Mouse (Mus musculus) left cerebral cortex, adult 2 months (tissue): Measurements from ENCODE around the gene Tmem201. TPM values are rescaled to one million over a fixed set of nuclear protein-coding genes. Genes with fewer than 3 reads are reported as not detected.

ENCODE experiments used
- DNase-seq, 2 experiments: peaks; one replicate each; pipeline ENCODE4 v3.0.0; 2021 to 2022; ENCODE audit warnings: low spot score in 2 of 2, mixed read lengths in 1 of 2; ENCODE audit errors: extremely low spot score in 1 of 2
- H3K27ac ChIP-seq: fragments of 200-600 bp; 2 replicates; pipeline ENCODE4 v1.8.1; 2022
- H3K4me3 ChIP-seq: fragments of 200-600 bp; 2 replicates; pipeline ENCODE4 v1.8.1; 2022
- CTCF ChIP-seq: fragments of 200-600 bp; IDR thresholded peaks from 2 replicates; pipeline ENCODE4 v1.8.1; 2022; ENCODE audit warnings: antibody characterized with exemption, mild to moderate bottlenecking, moderate library complexity
- intact Hi-C: fragments of 180-260 bp; cut with DNase I; formaldehyde crosslinking; loops from one replicate; pipeline ENCODE4 v1.15.1; 2025
- long read RNA-seq, 2 experiments: library from polyadenylated mRNA; stranded (forward); transcript quantifications; one replicate each; pipeline ENCODE4 v2.0.0; 2021; ENCODE audit warnings: borderline mapping rate in 2 of 2
- total RNA-seq, 2 experiments: library from RNA; stranded (reverse); gene quantifications; 2 replicates each; pipeline ENCODE4 v1.2.3; 2021

Gene Tmem201
- total RNA-seq, result 10 to 100 TPM; 63.3 to 67.9 TPM
- long read RNA-seq, experiment 1, transcript Tmem201-202 (6 exons, 3,620 nt), result major isoform, 62 of 81 reads
- long read RNA-seq, experiment 1, partial matches to known transcripts, result 10 of 81 reads
- long read RNA-seq, experiment 1, other reads (novel, unspliced or antisense), result 7 of 81 reads
- long read RNA-seq, experiment 2, transcript Tmem201-202 (6 exons, 3,620 nt), result major isoform, 51 of 68 reads
- long read RNA-seq, experiment 2, partial matches to known transcripts, result 9 of 68 reads
- long read RNA-seq, experiment 2, other reads (novel, unspliced or antisense), result 7 of 68 reads

DNA sequence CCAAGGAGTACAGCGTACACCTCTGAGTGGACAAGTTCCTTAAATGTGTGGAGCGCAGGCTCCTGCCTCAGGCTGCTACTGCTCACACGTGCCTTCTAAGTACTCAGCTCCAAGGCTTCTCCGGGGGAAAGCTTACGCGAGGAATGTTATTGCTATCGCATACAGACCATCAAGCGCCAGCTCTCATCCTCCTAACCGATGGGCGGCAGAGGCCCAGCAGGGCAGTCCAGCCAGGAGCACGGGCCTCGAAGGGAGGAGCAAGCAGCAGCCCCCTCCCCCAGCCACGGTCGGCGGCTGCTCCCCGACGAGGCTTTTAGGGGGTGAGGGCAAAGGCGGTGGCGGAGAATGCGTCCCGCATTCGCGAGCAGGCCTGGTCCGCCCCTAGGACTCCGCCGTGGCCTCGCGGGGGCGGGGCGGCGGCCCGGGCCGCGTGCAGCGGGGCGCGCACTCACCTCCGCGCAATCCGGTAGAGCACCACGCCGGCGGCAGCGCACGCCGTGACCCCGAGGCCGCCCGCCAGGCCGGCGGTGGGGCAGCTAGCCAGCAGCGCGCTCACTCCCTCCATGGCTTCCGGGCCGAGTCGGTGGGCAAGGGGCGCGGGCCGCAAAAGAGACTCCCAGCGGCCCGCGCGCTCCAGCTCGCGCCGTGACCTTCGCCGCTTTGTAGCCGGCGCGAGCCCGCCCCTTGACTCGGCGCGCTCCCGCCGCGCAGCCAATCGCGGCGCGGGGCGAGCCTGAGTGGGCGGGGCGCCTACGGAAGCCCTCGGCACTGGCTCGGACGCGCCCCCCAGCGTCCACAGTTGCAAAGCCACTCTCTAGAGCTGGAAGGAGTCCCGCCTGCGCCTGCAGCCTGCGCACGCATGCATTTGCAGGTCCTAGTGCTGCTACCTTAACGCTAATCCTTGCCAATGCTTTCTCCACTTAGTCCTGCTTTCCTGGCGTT lies at the start of gene Tmem201:
Tmem201 (minus strand) TSS at position 662 of the 942 bp plus-strand sequence.
- DNase-seq, result peak; percentile 95 to 96
- peak; percentile 96 for TF ChIP-seq CTCF
- Histone ChIP-seq H3K4me3 (peak within 1 kb of the TSS; percentile 71), H3K27ac (peak within 1 kb of the TSS; percentile 85)
- intact Hi-C loops, result loop anchor here (1.0 kb wide), 1 partner anchor 13 kb away; no protein-coding TSS in a partner anchor

DNA sequence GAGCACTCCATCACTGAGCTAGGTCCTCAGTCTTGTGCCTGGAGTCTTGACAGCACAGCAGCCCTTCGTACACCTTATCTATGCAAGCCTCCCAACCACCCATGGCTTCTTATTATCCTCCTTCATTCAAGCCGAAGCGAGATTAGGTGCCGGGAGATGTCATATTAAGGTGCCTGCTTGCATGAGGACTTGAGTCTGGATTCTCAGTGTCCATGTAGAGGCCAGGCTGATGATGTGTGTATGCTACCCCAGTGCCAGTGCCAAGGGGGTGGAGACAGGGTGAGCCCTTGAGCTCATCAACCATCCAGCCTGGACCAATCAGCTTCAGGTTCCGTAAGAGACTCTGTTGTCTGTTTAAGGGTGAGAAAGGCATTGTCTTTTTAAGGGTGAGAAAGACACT lies 47.1 kb upstream of the Tmem201 start:
- no peak for TF ChIP-seq CTCF
- DNase-seq, result no peak
- H3K27ac ChIP-seq, result no peak overlapping the region
- no peak overlapping the region for H3K4me3 ChIP-seq
- intact Hi-C loops, result no loop called here

DNA sequence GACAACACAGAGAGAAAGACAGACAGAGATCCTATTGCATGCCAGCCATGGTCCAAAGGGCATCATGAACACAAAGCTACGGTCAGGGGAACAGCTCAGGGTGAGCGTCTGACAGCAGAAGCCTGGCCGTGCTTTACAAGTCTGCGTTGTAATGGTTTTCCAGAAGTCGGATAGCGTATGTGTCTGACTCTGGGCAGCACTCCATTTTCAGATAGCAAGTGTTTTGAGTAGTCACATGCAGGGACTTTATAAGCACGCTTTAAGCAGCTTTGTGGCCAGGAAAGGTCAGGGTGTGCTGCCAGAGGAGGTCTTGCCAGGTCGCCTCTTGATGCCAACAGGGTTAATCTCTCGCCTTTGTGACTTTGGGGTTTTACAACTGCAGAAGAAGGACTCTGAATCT lies 46.5 kb upstream of the Tmem201 start:
- TF ChIP-seq CTCF, result no peak
- Histone ChIP-seq H3K27ac (no peak overlapping the region), H3K4me3 (no peak overlapping the region)
- no peak for DNase-seq
- intact Hi-C loops, result no loop called here

- Histone ChIP-seq H3K27ac (no peak overlapping the region), H3K4me3 (no peak overlapping the region)
- DNase-seq, result no peak
- intact Hi-C loops, result no loop called here
- no peak for TF ChIP-seq CTCF
Observed at GRCm38 (mm10) chr4:149782975-149783374, 45.1 kb upstream of the Tmem201 start.

DNA sequence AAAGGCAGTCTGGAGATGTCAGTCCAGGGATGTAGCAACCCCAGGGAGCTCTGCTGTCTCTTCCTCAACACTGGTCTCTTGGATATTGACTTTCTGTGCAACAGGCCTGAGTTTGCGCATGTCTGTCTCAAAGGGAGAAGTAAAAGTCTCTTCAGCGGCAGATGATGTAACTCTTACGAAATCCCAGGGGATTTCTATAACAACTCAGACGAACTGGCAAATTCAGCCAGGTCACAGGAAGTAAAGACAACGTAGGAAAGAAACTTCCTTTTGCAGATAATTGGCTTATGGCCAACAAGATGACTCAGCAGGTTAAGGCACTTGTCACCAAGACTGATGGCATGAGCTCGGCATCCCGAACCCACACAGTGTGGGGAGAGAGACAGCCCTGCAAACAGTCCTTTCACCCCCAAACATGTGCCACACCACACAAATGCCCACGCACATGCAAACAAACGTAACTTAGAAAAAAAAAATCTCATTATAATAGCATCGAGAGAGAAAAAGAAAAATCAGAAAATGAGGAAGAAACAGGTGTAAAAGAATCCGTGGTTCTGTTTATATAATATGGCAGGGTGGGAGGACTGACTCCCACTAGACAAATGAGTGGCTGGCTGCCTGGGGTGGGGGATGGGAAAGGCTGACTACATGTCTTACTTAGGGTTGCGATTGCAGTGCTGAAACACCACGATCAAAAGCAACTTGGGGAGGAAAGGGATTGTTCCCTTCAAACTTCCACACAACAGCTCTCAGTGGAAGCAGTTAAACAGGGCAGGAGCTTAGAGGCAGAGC lies 42.9 kb upstream of the Tmem201 start:
- intact Hi-C loops, result no loop called here
- no peak for TF ChIP-seq CTCF
- DNase-seq, result no peak
- Histone ChIP-seq H3K4me3 (no peak overlapping the region), H3K27ac (no peak overlapping the region)

GRCm38 (mm10) chr4:149779966-149780365 lies 42.1 kb upstream of the Tmem201 start:
- H3K4me3 ChIP-seq, result no peak overlapping the region
- no peak for DNase-seq
- intact Hi-C loops, result no loop called here
- no peak for TF ChIP-seq CTCF
- no peak overlapping the region for H3K27ac ChIP-seq

DNA sequence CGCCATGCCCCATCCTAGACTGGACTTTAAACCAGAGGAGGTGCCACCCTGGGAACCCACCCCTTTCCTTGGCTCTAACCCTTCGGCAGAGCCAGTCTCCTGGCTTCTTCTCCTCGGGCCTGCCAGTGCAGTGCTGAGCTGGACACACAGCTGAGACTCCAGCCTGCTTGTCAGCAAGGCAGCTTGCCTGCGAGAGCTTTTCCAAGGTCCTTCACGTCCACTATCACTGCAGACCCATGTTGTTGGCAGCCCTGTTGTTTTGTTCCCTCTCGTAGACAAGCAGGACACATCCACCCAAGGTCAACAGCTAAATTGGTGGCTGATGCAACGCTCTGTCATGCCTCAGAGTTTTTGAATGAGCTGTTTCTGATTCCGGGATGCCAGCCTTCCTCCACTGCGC lies 39.3 kb upstream of the Tmem201 start:
- DNase-seq, result no peak
- no peak overlapping the region for H3K4me3 ChIP-seq
- no peak overlapping the region for H3K27ac ChIP-seq
- intact Hi-C loops, result no loop called here
- TF ChIP-seq CTCF, result no peak

GRCm38 (mm10) chr4:149775760-149776362 lies 38.0 kb upstream of the Tmem201 start:
- no peak for TF ChIP-seq CTCF
- intact Hi-C loops, result no loop called here
- no peak overlapping the region for H3K27ac ChIP-seq
- no peak overlapping the region for H3K4me3 ChIP-seq
- DNase-seq, result no peak

DNA sequence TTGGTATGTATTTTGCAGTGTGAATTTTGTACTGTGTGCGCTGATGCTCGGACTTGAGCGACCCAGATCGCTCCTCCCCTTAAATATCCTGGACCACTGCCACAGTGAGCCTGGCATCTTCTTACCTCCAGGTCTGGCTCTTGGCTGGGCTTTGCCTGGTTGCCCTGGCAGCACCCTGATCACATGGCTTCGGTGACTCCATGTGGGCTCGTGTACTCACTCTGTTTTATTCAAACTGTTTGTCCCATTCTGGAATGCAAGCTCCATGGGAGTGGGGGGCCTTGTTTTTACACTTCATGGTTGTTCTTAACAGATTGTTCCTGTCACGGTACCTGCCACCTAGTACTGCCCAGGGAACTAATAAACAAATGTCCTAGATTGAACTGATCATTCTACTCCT lies 37.5 kb upstream of the Tmem201 start:
- H3K27ac ChIP-seq, result no peak overlapping the region
- no peak for DNase-seq
- intact Hi-C loops, result no loop called here
- no peak for TF ChIP-seq CTCF
- no peak overlapping the region for H3K4me3 ChIP-seq

DNA sequence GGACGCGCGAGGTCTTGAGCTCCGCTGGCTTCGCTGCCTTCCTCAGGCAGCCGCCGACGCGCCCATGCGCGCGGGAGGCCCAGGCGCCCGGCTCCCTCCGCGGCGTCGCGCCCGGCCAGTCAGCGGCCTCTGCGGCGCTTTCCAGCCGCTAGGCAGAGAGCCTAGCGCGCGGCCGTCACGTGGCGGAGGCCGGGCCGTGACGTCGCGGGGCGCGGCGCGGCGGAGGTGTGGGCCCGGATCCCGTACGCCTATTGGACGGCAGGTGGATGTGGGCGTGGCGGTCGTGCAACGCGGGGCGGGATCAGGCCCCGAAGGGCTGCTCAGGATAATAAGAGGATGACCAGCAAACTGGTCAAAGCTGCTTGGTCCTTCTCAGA lies 36.2 kb upstream of the Tmem201 start, which contains the start of gene Slc25a33:
Slc25a33 (minus strand) TSS at position 184 of the 377 bp plus-strand sequence.
- peak; percentile 98 for DNase-seq
- TF ChIP-seq CTCF, result no peak
- Histone ChIP-seq H3K27ac (peak within 1 kb of the TSS; percentile 91), H3K4me3 (peak within 1 kb of the TSS; percentile 90)
- intact Hi-C loops, result loop anchor here (1.0 kb wide), 1 partner anchor 18 kb away; no protein-coding TSS in a partner anchor
